Mouse (Mus musculus) c-Kit-positive CD71-negative TER-119-negative erythroid progenitor cells, embryonic 14.5 days (primary cell): ENCODE data around the gene Cldn34b2.
"Not testable (repeated sequence)": the region's sequence is repeated elsewhere in the genome, so short reads cannot be mapped to it uniquely, and the experiment has no call there.

ENCODE experiments used
- DNase-seq: peaks from one replicate; pipeline ENCODE4 v3.0.0-alpha.2; 2013; ENCODE audit warnings: low read depth

Gene Cldn34b2

GRCm38 (mm10) chrX:155128312-155128711 lies at the start of gene Cldn34b2:
Gene Cldn34b2 (minus strand): TSS chrX:155128412.
- not testable (repeated sequence) for DNase-seq

GRCm38 (mm10) chrX:155177640-155178039 lies 49.4 kb upstream of the Cldn34b2 start:
- no peak for DNase-seq

DNA sequence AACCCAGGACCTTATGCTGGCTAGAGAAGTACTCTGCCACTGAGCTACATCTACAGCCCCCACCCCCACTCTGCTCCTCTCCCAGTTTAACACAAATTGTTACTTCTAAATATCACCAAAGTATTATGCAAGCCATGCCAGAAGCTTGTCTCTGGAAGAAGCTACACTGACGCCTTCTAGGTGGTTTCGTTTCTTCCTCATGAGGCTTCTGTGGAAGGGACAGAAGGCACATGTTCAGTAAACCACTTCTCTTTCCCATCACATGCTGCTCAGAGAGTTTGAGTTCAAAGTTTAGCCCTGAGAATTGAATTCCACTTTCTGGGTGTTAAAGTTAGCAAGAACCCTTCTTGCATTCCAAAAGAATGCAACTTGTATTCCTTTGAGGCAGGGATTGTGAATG lies 49.0 kb upstream of the Cldn34b2 start:
- no peak for DNase-seq

GRCm38 (mm10) chrX:155175568-155175967 lies 47.4 kb upstream of the Cldn34b2 start:
- no peak for DNase-seq

GRCm38 (mm10) chrX:155172310-155172709 lies 44.1 kb upstream of the Cldn34b2 start:
- peak; percentile 17 for DNase-seq

DNA sequence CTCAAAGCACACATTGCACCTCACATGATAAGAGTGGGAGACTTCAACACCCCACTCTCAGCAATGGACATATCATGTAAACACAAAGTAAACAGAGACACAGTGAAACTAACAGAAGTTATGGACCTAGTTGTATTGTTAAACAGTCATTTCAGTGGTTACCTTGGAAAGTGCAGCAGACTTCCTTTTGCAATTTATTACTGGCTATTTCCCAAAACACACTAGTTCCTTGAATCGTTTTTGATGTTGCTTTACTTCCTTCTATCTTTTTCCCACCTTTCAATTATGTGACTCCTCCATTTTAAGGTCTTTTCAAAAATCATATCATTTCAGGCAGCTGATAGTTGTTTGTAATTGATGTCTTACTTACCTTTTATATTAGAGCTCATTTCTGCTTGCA lies 43.5 kb upstream of the Cldn34b2 start:
- DNase-seq = no peak

DNA sequence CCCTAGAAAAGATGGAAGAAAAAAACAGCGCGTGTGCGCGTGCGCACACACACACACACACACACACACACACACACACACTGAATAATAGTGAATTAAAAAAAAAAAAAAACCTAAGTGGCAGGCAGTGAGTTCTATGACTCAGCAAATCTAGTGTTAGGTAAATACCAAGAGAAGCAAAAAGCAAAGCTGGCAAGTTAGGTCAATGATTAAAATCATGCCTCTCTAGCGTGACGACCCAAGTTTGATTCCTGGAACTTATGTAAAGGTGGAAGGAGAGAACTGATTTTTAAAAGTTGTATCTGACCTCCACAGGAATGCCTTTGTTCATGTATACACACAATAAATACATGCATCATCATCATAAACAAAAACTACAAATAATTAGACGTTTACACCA lies 41.7 kb upstream of the Cldn34b2 start:
- DNase-seq = no peak

DNA sequence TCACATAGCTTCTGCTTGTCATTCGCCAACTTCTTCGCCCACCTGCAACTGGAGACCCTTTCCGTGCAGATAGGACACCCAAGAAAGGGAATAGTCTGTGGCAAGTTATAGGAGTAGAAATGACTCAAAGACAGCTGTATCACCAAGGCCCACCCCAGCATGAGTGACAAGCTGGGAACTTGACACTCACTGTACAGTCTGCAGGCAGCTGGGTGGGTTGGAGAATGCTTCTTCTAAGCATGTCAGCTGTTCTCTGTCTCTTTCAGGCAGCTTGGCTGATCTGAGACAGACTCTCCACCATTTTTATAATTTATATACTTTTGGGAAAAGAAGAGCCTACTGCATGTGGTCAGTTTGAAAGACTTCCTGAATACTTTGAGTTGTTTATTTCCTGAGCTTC lies 39.5 kb upstream of the Cldn34b2 start:
- DNase-seq = no peak

DNA sequence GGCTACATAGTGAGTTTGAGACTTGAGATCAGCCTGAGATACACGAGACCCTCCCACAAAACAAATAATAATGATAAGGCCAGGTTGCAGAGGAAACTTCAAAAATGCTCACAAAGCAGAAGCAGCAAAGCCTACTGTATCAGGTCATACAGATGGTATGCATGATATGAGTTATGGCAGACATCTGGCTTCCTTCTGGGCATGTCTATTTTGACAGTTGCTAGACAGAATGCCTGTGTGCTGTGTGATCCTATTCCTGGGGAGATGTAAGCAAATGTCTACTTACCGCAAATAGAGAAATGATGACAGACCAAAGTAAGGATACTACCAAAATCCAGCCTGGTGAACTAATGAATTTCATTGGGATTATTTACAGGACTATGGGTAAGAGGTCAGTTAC lies 38.1 kb upstream of the Cldn34b2 start:
- no peak for DNase-seq

DNA sequence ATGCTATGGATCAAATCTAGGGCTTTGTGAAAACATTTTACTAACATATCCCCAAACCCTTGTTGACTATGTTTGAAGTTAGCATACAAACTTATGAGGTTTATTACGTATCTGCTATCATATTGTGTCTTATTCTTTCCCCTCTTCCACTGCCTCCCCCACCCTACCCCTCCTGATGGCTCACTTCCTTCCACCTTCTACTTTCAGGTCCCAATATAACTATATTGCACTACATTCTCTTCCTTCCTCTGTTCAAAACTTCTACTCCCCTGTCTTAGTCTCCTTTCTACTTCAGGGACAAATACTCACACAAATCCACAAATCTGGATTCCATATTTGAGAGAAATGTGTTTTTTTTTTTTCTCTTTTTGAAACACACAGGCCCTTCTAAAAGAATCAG lies 35.3 kb upstream of the Cldn34b2 start:
- DNase-seq = no peak

DNA sequence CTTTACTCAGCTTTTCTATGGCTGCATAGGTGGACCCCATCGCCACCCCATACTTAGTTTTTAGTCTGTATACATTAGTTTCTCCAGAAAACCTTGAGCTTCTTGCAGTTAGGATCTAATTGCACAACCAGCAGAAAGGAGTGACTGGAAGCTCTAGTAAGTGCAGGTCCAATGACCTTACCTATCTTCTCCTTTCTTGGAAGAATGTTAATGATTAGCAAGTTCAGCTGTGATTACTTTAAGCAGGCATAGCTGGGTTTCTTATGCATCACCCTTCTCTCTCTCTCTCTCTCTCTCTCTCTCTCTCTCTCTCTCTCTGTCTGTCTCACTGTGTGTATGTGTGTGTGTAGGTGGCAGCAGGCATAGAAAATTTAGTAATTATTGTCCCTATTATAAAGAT lies 23.7 kb upstream of the Cldn34b2 start:
- no peak for DNase-seq

GRCm38 (mm10) chrX:155144718-155145117 lies 16.5 kb upstream of the Cldn34b2 start:
- peak; percentile 25 for DNase-seq

DNA sequence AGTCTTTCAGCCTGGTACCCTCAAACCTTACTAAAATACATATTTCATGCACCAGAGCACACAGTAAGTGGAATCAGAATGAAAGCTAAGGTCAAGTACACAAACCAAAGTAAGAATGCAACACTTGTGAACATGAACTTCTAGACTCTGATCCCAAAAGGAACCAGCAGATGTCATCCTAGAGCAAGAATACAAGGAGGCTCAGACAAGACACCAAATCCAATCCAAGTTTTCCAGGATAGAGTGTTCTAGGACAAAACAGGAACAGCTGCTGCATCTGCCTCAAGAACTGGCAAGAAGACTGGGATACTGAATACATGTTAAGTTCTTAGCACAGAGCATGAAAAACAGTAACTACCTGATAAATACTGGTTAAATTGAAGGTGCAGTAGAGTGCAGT lies 30.2 kb downstream of the Cldn34b2 start:
- DNase-seq = no peak

DNA sequence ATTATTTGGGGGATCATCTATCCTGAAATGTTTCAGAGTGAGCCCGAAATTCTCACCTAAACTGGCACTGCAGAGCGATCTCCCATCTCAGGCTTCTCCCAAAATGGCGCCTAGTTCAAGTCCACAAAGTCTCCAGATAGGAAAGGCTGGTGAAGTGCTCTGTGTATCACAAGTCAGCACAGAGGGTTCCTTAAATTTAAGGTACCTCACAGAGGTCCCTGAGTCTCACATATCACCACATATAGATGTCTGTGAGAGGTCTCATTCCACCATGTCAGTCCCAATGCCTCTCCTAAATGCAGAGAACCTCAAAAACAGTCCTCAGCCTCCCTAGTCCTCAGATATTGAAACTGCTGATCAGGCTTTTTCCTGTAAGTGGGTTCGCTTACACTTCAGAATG lies 34.6 kb downstream of the Cldn34b2 start, which contains the start of gene Magea2:
TSS of gene Magea2 (minus strand) at position 101 of the 400 bp plus-strand sequence.
- not testable (repeated sequence) for DNase-seq

GRCm38 (mm10) chrX:155089693-155090092 lies 38.5 kb downstream of the Cldn34b2 start, which contains the start of gene Magea1:
Gene Magea1 (minus strand): TSS chrX:155089793.
- DNase-seq = not testable (repeated sequence)
